In the genomic region with DNA sequence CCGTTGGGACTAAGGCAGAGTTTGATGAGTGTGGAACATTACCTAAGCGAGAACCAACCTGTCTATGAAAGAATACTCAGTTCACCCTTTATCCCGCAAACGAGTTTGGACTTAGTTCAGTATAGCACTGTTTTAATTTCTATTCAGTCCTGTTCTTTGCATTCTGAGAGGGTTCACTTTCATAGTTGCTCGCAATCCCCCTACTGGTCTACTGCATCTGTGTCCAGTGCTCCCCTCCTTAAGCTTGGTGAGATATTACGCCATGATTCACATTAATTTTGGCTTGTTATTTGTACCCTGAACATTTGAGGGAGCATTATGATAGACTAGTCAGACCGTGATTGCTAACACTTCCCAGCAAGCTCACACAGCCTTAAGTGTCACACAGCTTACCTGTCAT, we compare ENCODE assay signal across 22 mouse cellular contexts.
A peak's percentile ranks its signal among the peaks of the same experiment; 100 is the strongest.
DNase-seq lines count a peak whose midpoint lies in the region; ATAC-seq and TF ChIP-seq lines count a peak whose summit lies in the region.
"Had no signal": no experiment of that assay in that cellular context is flagged by ENCODE, and none has a peak within 500 bp of the region (broad histone marks: within the 10 kb centered on the region; RNA-seq: fewer than 3 reads in every experiment).

No protein-coding gene starts in this region.

- dilution Hi-C loops in CH12.LX (cut with MboI; ENCODE audit: extremely low pct_ligation_motif_present, extremely low pct_unique_long_range_greater_than_20kb, low sequenced_read_pairs): no loop called here

- H3K4me2 ChIP-seq in forebrain, postnatal 0 days (ENCODE audit: low read depth): no peak overlapping the region
- H3K4me2 ChIP-seq in forebrain, embryonic 16.5 days (ENCODE audit: low read length): no peak overlapping the region
- no peak overlapping the region for H3K4me2 ChIP-seq in intestine, postnatal 0 days (replicated peaks; ENCODE audit: low read depth)
- H3K4me2 ChIP-seq in intestine, embryonic 15.5 days (replicated peaks): no peak overlapping the region
- no peak overlapping the region for H3K4me2 ChIP-seq in CH12.LX (ENCODE audit: insufficient read depth, low read depth, poor library complexity, severe bottlenecking)

- no peaks in the 10 kb centered on the region for H3K79me2 ChIP-seq in CH12.LX (replicated peaks; ENCODE audit: control insufficient read depth, extremely low read depth, insufficient read depth, poor library complexity, severe bottlenecking)

- H3K27me3 ChIP-seq in forebrain, postnatal 0 days (ENCODE audit: insufficient read depth, low read length): no peaks in the 10 kb centered on the region
- no peaks in the 10 kb centered on the region for H3K27me3 ChIP-seq in forebrain, embryonic 16.5 days (replicated peaks; ENCODE audit: control insufficient read depth, insufficient read depth, low read length)
- H3K27me3 ChIP-seq in intestine, postnatal 0 days (replicated peaks; ENCODE audit: control insufficient read depth, insufficient read depth, low read length): no peaks in the 10 kb centered on the region
- no peaks in the 10 kb centered on the region for H3K27me3 ChIP-seq in intestine, embryonic 15.5 days (replicated peaks)
- no peaks in the 10 kb centered on the region for H3K27me3 ChIP-seq in CH12.LX (replicated peaks)
- H3K27me3 ChIP-seq: Patski had no signal

- peak; percentile 23 for TF ChIP-seq RAD21 in CH12.LX (IDR thresholded peaks at IDR 0.05; ENCODE audit: low read depth, low read length)

- TF ChIP-seq POLR2A in CH12.LX (IDR thresholded peaks at IDR 0.05; ENCODE audit: low read depth, low read length): no peak

- DNase-seq in forebrain, postnatal 0 days: no peak
- no peak for DNase-seq in CH12.LX (ENCODE audit: extremely low read depth)
- DNase-seq in layer of hippocampus, postnatal 25 days (ENCODE audit: extremely low spot score in 1 of 2, low spot score in 1 of 2): no peak
- DNase-seq in heart, adult 11 months: no peak
- DNase-seq: adrenal gland, adult 2 months; adrenal gland, adult 8-10 months; adrenal gland, postnatal 10 days; adrenal gland, postnatal 14 days; adrenal gland, postnatal 25 days; adrenal gland, postnatal 36 days; B cell, adult 2 months; cerebellum, adult 11 months; cerebellum, adult 11-12 months; cerebellum, adult 18-20 months had no signal

- 0 out of 2 replicates have a peak, but pooled peaks have one; percentile 3 for TF ChIP-seq CTCF in forebrain, postnatal 0 days (IDR thresholded peaks at IDR 0.05; ENCODE audit: low read depth)
- 0 out of 2 replicates have a peak, but pooled peaks have one; percentile 4 for TF ChIP-seq CTCF in intestine, postnatal 0 days (IDR thresholded peaks at IDR 0.05; ENCODE audit: low read depth)
- TF ChIP-seq CTCF in CH12.LX (conservative IDR thresholded peaks at IDR 0.05 in 1 of 2, IDR thresholded peaks at IDR 0.05 in 1 of 2; ENCODE audit: low read depth in 2 of 2, low read length in 2 of 2): peak in 1 of 2 experiments; percentile 51; a peak in 2 of 4 replicates

- H3K4me3 ChIP-seq in forebrain, postnatal 0 days (ENCODE audit: low read depth, low read length): no peak overlapping the region
- no peak overlapping the region for H3K4me3 ChIP-seq in forebrain, embryonic 16.5 days (replicated peaks; ENCODE audit: low read length)
- H3K4me3 ChIP-seq in intestine, postnatal 0 days (ENCODE audit: low read depth, low read length): no peak overlapping the region
- no peak overlapping the region for H3K4me3 ChIP-seq in intestine, embryonic 15.5 days (replicated peaks)
- no peak overlapping the region for H3K4me3 ChIP-seq in CH12.LX (replicated peaks in 1 of 3; ENCODE audit: low read depth in 2 of 3, low read length in 2 of 3, poor library complexity in 1 of 3)

- H3K4me1 ChIP-seq in forebrain, postnatal 0 days (ENCODE audit: insufficient read depth): no peaks in the 10 kb centered on the region
- no peaks in the 10 kb centered on the region for H3K4me1 ChIP-seq in forebrain, embryonic 16.5 days (replicated peaks; ENCODE audit: control insufficient read depth, insufficient read depth, low read length)
- no peaks in the 10 kb centered on the region for H3K4me1 ChIP-seq in intestine, postnatal 0 days (replicated peaks; ENCODE audit: control insufficient read depth, insufficient read depth, low read length)
- no peaks in the 10 kb centered on the region for H3K4me1 ChIP-seq in intestine, embryonic 15.5 days (replicated peaks)
- H3K4me1 ChIP-seq in CH12.LX (ENCODE audit: control insufficient read depth in 1 of 2, insufficient read depth in 2 of 2): peaks cover 6 to 14% of the 10 kb centered on the region in 2 experiments

- no peak for ATAC-seq in forebrain, postnatal 0 days
- no peak for ATAC-seq in forebrain, embryonic 16.5 days
- ATAC-seq in intestine, postnatal 0 days: no peak
- ATAC-seq in intestine, embryonic 15.5 days: no peak
- 0 out of 2 replicates have a peak, but pooled peaks have one; percentile 6 for ATAC-seq in megakaryocyte progenitor cell, adult 5-6 weeks (replicated peaks; ENCODE audit: poor library complexity)
- ATAC-seq: activated CD4-positive, CD25-positive, alpha-beta regulatory T cell, adult 4 months; CD4-positive, CD25-positive, alpha-beta regulatory T cell, adult 4 months; Patski had no signal

- in situ Hi-C loops in CH12.LX (cut with MboI; ENCODE audit: low pct_ligation_motif_present, low pct_unique_long_range_greater_than_20kb, low sequenced_read_pairs): no loop called here

- H3K27ac ChIP-seq in forebrain, postnatal 0 days (ENCODE audit: low read depth, low read length): no peak overlapping the region
- no peak overlapping the region for H3K27ac ChIP-seq in forebrain, embryonic 16.5 days (ENCODE audit: low read length)
- no peak overlapping the region for H3K27ac ChIP-seq in intestine, postnatal 0 days (ENCODE audit: low read depth, low read length)
- H3K27ac ChIP-seq in intestine, embryonic 15.5 days: no peak overlapping the region
- no peak overlapping the region for H3K27ac ChIP-seq in CH12.LX (ENCODE audit: insufficient read depth, low read depth)

- 93% methylated on average over 7 of the region's 7 CpGs for WGBS in forebrain, postnatal 0 days
- 88% methylated on average over 7 of the region's 7 CpGs for WGBS in forebrain, embryonic 16.5 days
- WGBS in intestine, postnatal 0 days: 96% methylated on average over 7 of the region's 7 CpGs
- WGBS in intestine, embryonic 15.5 days: 95% methylated on average over 7 of the region's 7 CpGs

- peaks cover 58% of the 10 kb centered on the region for H3K36me3 ChIP-seq in forebrain, postnatal 0 days (ENCODE audit: insufficient read depth)
- peaks cover 44% of the 10 kb centered on the region for H3K36me3 ChIP-seq in forebrain, embryonic 16.5 days (ENCODE audit: control insufficient read depth, insufficient read depth)
- peaks cover 66% of the 10 kb centered on the region for H3K36me3 ChIP-seq in intestine, postnatal 0 days (ENCODE audit: control insufficient read depth, insufficient read depth)
- peaks cover 26% of the 10 kb centered on the region for H3K36me3 ChIP-seq in intestine, embryonic 15.5 days
- peaks cover 68 to 92% of the 10 kb centered on the region in 2 experiments for H3K36me3 ChIP-seq in CH12.LX (replicated peaks in 1 of 2; ENCODE audit: control insufficient read depth in 1 of 2, insufficient read depth in 1 of 2, low read length in 1 of 2)

- no peak overlapping the region for H3K9ac ChIP-seq in forebrain, postnatal 0 days
- H3K9ac ChIP-seq in forebrain, embryonic 16.5 days (replicated peaks; ENCODE audit: low read depth, low read length): no peak overlapping the region
- no peak overlapping the region for H3K9ac ChIP-seq in intestine, postnatal 0 days (ENCODE audit: low read depth, low read length)
- no peak overlapping the region for H3K9ac ChIP-seq in intestine, embryonic 15.5 days
- no peak overlapping the region for H3K9ac ChIP-seq in CH12.LX (ENCODE audit: insufficient read depth, low read depth)

- TF ChIP-seq EP300 in CH12.LX (IDR thresholded peaks at IDR 0.05; ENCODE audit: low read length): no peak

- no peaks in the 10 kb centered on the region for H3K9me3 ChIP-seq in forebrain, postnatal 0 days (ENCODE audit: low read length)
- no peaks in the 10 kb centered on the region for H3K9me3 ChIP-seq in forebrain, embryonic 16.5 days (ENCODE audit: control insufficient read depth, low read length)
- no peaks in the 10 kb centered on the region for H3K9me3 ChIP-seq in intestine, postnatal 0 days (ENCODE audit: control insufficient read depth)
- no peaks in the 10 kb centered on the region for H3K9me3 ChIP-seq in intestine, embryonic 15.5 days
- H3K9me3 ChIP-seq in CH12.LX (replicated peaks; ENCODE audit: low read length): no peaks in the 10 kb centered on the region
- H3K9me3 ChIP-seq: G1E had no signal

TF ChIP-seq in CH12.LX, 34 proteins besides CTCF, POLR2A, EP300 and RAD21:
- TF ChIP-seq ZMIZ1 (IDR thresholded peaks at IDR 0.05; ENCODE audit: low read depth, low read length) (no peak), KAT2A (IDR thresholded peaks at IDR 0.05; ENCODE audit: insufficient replicate concordance, low read length) (no peak), USF1 (IDR thresholded peaks at IDR 0.05; ENCODE audit: low read depth, low read length) (no peak), MEF2A (IDR thresholded peaks at IDR 0.05; ENCODE audit: borderline replicate concordance, low read depth, low read length) (no peak), CHD2 (IDR thresholded peaks at IDR 0.05; ENCODE audit: low read length) (no peak), MAX (IDR thresholded peaks at IDR 0.05; ENCODE audit: low read length) (no peak), SMC3 (IDR thresholded peaks at IDR 0.05; ENCODE audit: low read depth, low read length) (peak; percentile 54), POLR2AphosphoS2 (IDR thresholded peaks at IDR 0.05; ENCODE audit: low read depth, low read length) (peak; percentile 38; the same call in 1 of the 2 replicates), UBTF (IDR thresholded peaks at IDR 0.05; ENCODE audit: low read depth, low read length) (no peak), MAFK (IDR thresholded peaks at IDR 0.05; ENCODE audit: insufficient replicate concordance, low read length) (no peak)
